8 mouse cellular contexts compared by ENCODE assay signal in genomic region chr11:119427986-119428385, GRCm38 (mm10). TPM values are rescaled to one million over a fixed set of nuclear protein-coding genes. Genes with fewer than 3 reads are reported as not detected.
DNase-seq lines count a peak whose midpoint lies in the region; ATAC-seq lines count a peak whose summit lies in the region.

No protein-coding gene starts in this region.

- 82% methylated on average over 5 of the region's 5 CpGs for WGBS in liver, embryonic 12.5 days (ENCODE audit: insufficient replicate concordance)
- 87% methylated on average over 5 of the region's 5 CpGs for WGBS in forebrain, embryonic 14.5 days
- WGBS in limb, embryonic 12.5 days: 88% methylated on average over 5 of the region's 5 CpGs
- 89% methylated on average over 5 of the region's 5 CpGs for WGBS in neural tube, embryonic 14.5 days

- H3K36me3 ChIP-seq in liver, embryonic 12.5 days: peaks cover 73% of the 10 kb centered on the region
- no peaks in the 10 kb centered on the region for H3K36me3 ChIP-seq in forebrain, embryonic 14.5 days (ENCODE audit: control insufficient read depth, insufficient read depth, low read length)
- 0 out of 2 replicates have a peak, but pooled peaks cover 4% of the 10 kb centered on the region for H3K36me3 ChIP-seq in limb, embryonic 12.5 days
- H3K36me3 ChIP-seq in neural tube, embryonic 14.5 days (ENCODE audit: control insufficient read depth, insufficient read depth, low read length): no peaks in the 10 kb centered on the region

- H3K27ac ChIP-seq in liver, embryonic 12.5 days: peak overlapping the region; percentile 7; the same call in 1 of the 2 replicates
- H3K27ac ChIP-seq in forebrain, embryonic 14.5 days (ENCODE audit: low read depth, low read length): no peak overlapping the region
- no peak overlapping the region for H3K27ac ChIP-seq in limb, embryonic 12.5 days
- H3K27ac ChIP-seq in neural tube, embryonic 14.5 days (ENCODE audit: low read depth, low read length): no peak overlapping the region

- no peaks in the 10 kb centered on the region for H3K27me3 ChIP-seq in liver, embryonic 12.5 days (replicated peaks)
- no peaks in the 10 kb centered on the region for H3K27me3 ChIP-seq in forebrain, embryonic 14.5 days (replicated peaks; ENCODE audit: control insufficient read depth, insufficient read depth, low read length)
- H3K27me3 ChIP-seq in limb, embryonic 12.5 days: no peaks in the 10 kb centered on the region
- H3K27me3 ChIP-seq in neural tube, embryonic 14.5 days (ENCODE audit: control insufficient read depth, insufficient read depth, low read length): no peaks in the 10 kb centered on the region

- DNase-seq in liver: no peak
- DNase-seq in forebrain, embryonic 14.5 days (ENCODE audit: low spot score): no peak
- no peak for DNase-seq in cerebellum, postnatal 14 days
- DNase-seq in yolk sac, embryonic 10.5 days (ENCODE audit: low spot score): no peak
- DNase-seq in cerebellum, postnatal 4 days (ENCODE audit: low spot score in 2 of 2): no peak

- H3K4me2 ChIP-seq in liver, embryonic 12.5 days: peak overlapping the region; percentile 58
- peak overlapping the region; percentile 56 for H3K4me2 ChIP-seq in forebrain, embryonic 14.5 days (ENCODE audit: low read length)
- peak overlapping the region; percentile 58 for H3K4me2 ChIP-seq in limb, embryonic 12.5 days
- peak overlapping the region; percentile 53; the same call in 1 of the 2 replicates for H3K4me2 ChIP-seq in neural tube, embryonic 14.5 days (ENCODE audit: low read depth, low read length)

- peak overlapping the region; percentile 20; the same call in 1 of the 2 replicates for H3K9ac ChIP-seq in liver, embryonic 12.5 days
- peak overlapping the region; percentile 29 for H3K9ac ChIP-seq in forebrain, embryonic 14.5 days (ENCODE audit: low read length)
- H3K9ac ChIP-seq in limb, embryonic 12.5 days (replicated peaks): no peak overlapping the region
- 0 out of 2 replicates have a peak overlapping the region, but pooled peaks have one; percentile 16 for H3K9ac ChIP-seq in neural tube, embryonic 14.5 days (replicated peaks; ENCODE audit: low read depth, low read length)

- peaks cover 42% of the 10 kb centered on the region for H3K4me1 ChIP-seq in liver, embryonic 12.5 days
- H3K4me1 ChIP-seq in forebrain, embryonic 14.5 days (ENCODE audit: control insufficient read depth, insufficient read depth, low read length): no peaks in the 10 kb centered on the region
- peaks cover 10% of the 10 kb centered on the region for H3K4me1 ChIP-seq in limb, embryonic 12.5 days (replicated peaks)
- 0 out of 2 replicates have a peak, but pooled peaks cover 7% of the 10 kb centered on the region for H3K4me1 ChIP-seq in neural tube, embryonic 14.5 days (ENCODE audit: control insufficient read depth, insufficient read depth, low read length)

- no peaks in the 10 kb centered on the region for H3K9me3 ChIP-seq in liver, embryonic 12.5 days (replicated peaks)
- no peaks in the 10 kb centered on the region for H3K9me3 ChIP-seq in forebrain, embryonic 14.5 days (replicated peaks; ENCODE audit: control insufficient read depth, low read length)
- H3K9me3 ChIP-seq in limb, embryonic 12.5 days: no peaks in the 10 kb centered on the region
- H3K9me3 ChIP-seq in neural tube, embryonic 14.5 days (ENCODE audit: control insufficient read depth, low read length): no peaks in the 10 kb centered on the region

- ATAC-seq in liver, embryonic 12.5 days: no peak; the same call in 1 of the 2 replicates
- no peak for ATAC-seq in forebrain, embryonic 14.5 days
- no peak for ATAC-seq in limb, embryonic 12.5 days (ENCODE audit: insufficient number of reproducible peaks, insufficient read depth, low FRiP score, low TSS enrichment, low read depth)
- no peak for ATAC-seq in neural tube, embryonic 14.5 days (ENCODE audit: low read depth)

- H3K4me3 ChIP-seq in liver, embryonic 12.5 days: no peak overlapping the region
- H3K4me3 ChIP-seq in forebrain, embryonic 14.5 days (ENCODE audit: low read depth, low read length): no peak overlapping the region
- H3K4me3 ChIP-seq in limb, embryonic 12.5 days (replicated peaks): peak overlapping the region; percentile 28; the same call in 1 of the 2 replicates
- H3K4me3 ChIP-seq in neural tube, embryonic 14.5 days (ENCODE audit: low read depth, low read length): no peak overlapping the region

RNA-seq across cellular contexts. Expression of gene Rnf213, which starts 35.1 kb away (rescaled TPM):
- 4.0 and 4.6 TPM in 2 replicates for polyA plus RNA-seq in liver, embryonic 12.5 days (2016; fragmentation: Nextera tagmentation; extraction: Ambion mirVana)
- polyA plus RNA-seq in forebrain, embryonic 14.5 days (2014; fragmentation: Nextera tagmentation; extraction: Ambion mirVana): 1.3 and 1.5 TPM in 2 replicates
- polyA plus RNA-seq in limb, embryonic 12.5 days (2016; fragmentation: Nextera tagmentation; extraction: Ambion mirVana): 2.6 and 3.4 TPM in 2 replicates
- 0.72 and 1.7 TPM in 2 replicates for polyA plus RNA-seq in neural tube, embryonic 14.5 days (2014; fragmentation: Nextera tagmentation; extraction: Ambion mirVana)
